Mouse (Mus musculus) liver, adult 2 months (tissue): ENCODE data around the gene Xpo4.

Experiments used
- CTCF ChIP-seq: fragments of 200-500 bp; IDR thresholded peaks from 2 replicates; pipeline ENCODE4 v1.5.1; 2011; ENCODE audit warnings: low read depth, low read length, control low read depth
- POLR2A ChIP-seq: fragments of 200-500 bp; IDR thresholded peaks from 2 replicates; pipeline ENCODE4 v1.6.1; 2011; ENCODE audit warnings: low read length, control low read depth; ENCODE audit not compliant: insufficient read depth; ENCODE audit errors: extremely low read depth

DNA sequence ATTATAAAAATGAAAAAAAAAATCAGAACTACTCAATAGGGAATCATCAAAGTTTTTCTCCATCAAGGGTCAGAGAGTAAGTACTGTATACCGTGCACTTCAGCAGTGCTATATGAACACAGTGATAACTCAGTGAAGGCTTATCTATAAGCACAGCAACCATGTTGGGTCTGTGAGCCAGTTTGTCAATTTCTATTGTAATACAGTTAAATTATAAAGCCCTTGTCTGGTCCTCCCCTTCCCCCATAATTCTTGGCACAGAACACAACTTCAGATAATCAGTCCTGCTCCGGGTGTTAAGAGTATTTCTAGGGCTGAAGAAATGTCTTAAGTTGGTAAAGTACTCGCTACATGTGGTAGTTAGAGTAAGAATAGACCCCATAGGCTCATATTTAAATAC lies 73.4 kb downstream of the Xpo4 start:
- TF ChIP-seq CTCF = no peak
- no peak for TF ChIP-seq POLR2A
